Mouse (Mus musculus): Measurements from ENCODE around the gene Gcnt1. TPM values are rescaled to one million over a fixed set of nuclear protein-coding genes. Genes with fewer than 3 reads are reported as not detected.

Gene Gcnt1
- polyA plus RNA-seq, 1 experiment from 2014 or later: 5.4 TPM

DNA sequence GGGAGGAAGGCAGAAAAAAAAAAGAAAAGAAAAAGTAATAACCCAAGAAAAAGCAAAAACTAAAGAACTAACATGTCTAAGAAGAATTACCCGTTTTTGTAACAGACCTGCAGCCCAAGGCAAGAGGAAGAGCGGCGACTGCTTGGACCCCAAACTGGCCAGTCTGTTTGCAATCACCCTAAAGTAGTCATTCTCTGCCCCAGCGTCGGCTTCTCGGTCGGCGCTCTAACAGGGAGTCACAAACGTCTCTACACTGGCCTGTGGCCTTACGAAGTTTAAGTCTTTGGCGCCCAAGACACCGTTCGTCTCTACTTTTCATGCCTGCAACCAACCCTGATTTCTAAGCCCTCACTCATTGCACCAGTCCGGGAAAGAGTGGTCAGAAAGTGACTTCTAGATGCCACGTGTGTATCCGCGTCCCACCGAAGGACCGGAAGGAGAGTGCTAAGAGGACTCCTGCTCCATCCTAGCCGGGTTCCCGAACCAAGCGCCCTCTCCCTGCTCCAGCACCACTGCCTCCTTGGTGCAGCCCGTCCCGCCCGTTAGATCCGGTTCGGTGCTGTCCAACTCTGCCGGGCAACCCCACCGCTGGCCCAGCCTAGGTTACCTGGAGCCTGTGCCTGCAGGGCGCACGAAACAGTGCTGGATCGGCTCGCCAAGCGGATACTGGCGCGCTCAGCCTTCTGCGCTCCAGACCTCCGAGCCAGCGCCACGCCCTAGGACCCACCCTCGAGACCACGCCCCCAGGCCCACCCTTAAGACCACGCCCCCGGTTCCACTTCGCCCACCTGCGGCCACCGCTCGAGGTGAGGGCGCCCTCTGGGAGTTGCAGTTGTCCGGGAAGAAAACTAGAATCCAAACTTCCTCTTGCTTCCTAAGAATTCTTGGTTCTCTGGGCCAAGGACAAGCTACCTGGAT, 16.4 kb downstream of the Gcnt1 start:
- H3K4me3 ChIP-seq (ENCODE audit: low read depth, low read length): peak overlapping the region; percentile 54
- no peaks in the 10 kb centered on the region for H3K4me1 ChIP-seq (ENCODE audit: insufficient read depth)
- peak overlapping the region; percentile 87 for H3K4me2 ChIP-seq
- peak overlapping the region; percentile 18; the same call in 1 of the 2 replicates for H3K27ac ChIP-seq (ENCODE audit: low read depth)
- H3K9ac ChIP-seq: peak overlapping the region; percentile 49
- ATAC-seq (ENCODE audit: insufficient read depth): peak; percentile 93
- 2% methylated on average over 50 of the region's 50 CpGs for WGBS
- TF ChIP-seq CTCF (IDR thresholded peaks at IDR 0.05; ENCODE audit: low read depth): peak; percentile 51
- H3K9me3 ChIP-seq (ENCODE audit: low read depth, low read length): no peaks in the 10 kb centered on the region
- H3K36me3 ChIP-seq (ENCODE audit: insufficient read depth): no peaks in the 10 kb centered on the region
- DNase-seq: peak; percentile 86
- no peaks in the 10 kb centered on the region for H3K27me3 ChIP-seq (ENCODE audit: insufficient read depth, low read length)

GRCm38 (mm10) chr19:17355361-17355760, 17.3 kb downstream of the Gcnt1 start:
- no peak for TF ChIP-seq CTCF (IDR thresholded peaks at IDR 0.05; ENCODE audit: low read depth)
- no peaks in the 10 kb centered on the region for H3K27me3 ChIP-seq (ENCODE audit: insufficient read depth, low read length)
- ATAC-seq (ENCODE audit: insufficient read depth) (no peak), DNase-seq (peak; percentile 3)
- H3K9ac ChIP-seq: peak overlapping the region; percentile 49; the same call in 1 of the 2 replicates
- peak overlapping the region; percentile 87 for H3K4me2 ChIP-seq
- no peak overlapping the region for H3K27ac ChIP-seq (ENCODE audit: low read depth)
- no peaks in the 10 kb centered on the region for H3K36me3 ChIP-seq (ENCODE audit: insufficient read depth)
- H3K4me3 ChIP-seq (ENCODE audit: low read depth, low read length): peak overlapping the region; percentile 54
- WGBS: 22% methylated on average over 4 of the region's 4 CpGs
- H3K4me1 ChIP-seq (ENCODE audit: insufficient read depth): no peaks in the 10 kb centered on the region
- H3K9me3 ChIP-seq (ENCODE audit: low read depth, low read length): no peaks in the 10 kb centered on the region

GRCm38 (mm10) chr19:17354797-17355196, 17.8 kb downstream of the Gcnt1 start:
- Histone ChIP-seq H3K9ac (no peak overlapping the region), H3K4me2 (peak overlapping the region; percentile 87), H3K4me3 (ENCODE audit: low read depth, low read length) (peak overlapping the region; percentile 54), H3K27me3 (ENCODE audit: insufficient read depth, low read length) (no peaks in the 10 kb centered on the region), H3K4me1 (ENCODE audit: insufficient read depth) (no peaks in the 10 kb centered on the region), H3K9me3 (ENCODE audit: low read depth, low read length) (no peaks in the 10 kb centered on the region), H3K27ac (ENCODE audit: low read depth) (no peak overlapping the region), H3K36me3 (ENCODE audit: insufficient read depth) (no peaks in the 10 kb centered on the region)
- DNase-seq: no peak
- no peak for TF ChIP-seq CTCF (IDR thresholded peaks at IDR 0.05; ENCODE audit: low read depth)
- 38% methylated on average over 4 of the region's 4 CpGs for WGBS
- no peak for ATAC-seq (ENCODE audit: insufficient read depth)

GRCm38 (mm10) chr19:17354362-17354761, 18.3 kb downstream of the Gcnt1 start:
- Histone ChIP-seq H3K9me3 (ENCODE audit: low read depth, low read length) (no peaks in the 10 kb centered on the region), H3K27me3 (ENCODE audit: insufficient read depth, low read length) (no peaks in the 10 kb centered on the region), H3K4me1 (ENCODE audit: insufficient read depth) (no peaks in the 10 kb centered on the region), H3K9ac (no peak overlapping the region), H3K27ac (ENCODE audit: low read depth) (no peak overlapping the region), H3K4me3 (ENCODE audit: low read depth, low read length) (peak overlapping the region; percentile 54), H3K4me2 (peak overlapping the region; percentile 87), H3K36me3 (ENCODE audit: insufficient read depth) (no peaks in the 10 kb centered on the region)
- no peak for DNase-seq
- no peak for TF ChIP-seq CTCF (IDR thresholded peaks at IDR 0.05; ENCODE audit: low read depth)
- ATAC-seq (ENCODE audit: insufficient read depth): no peak; the same call in 1 of the 2 replicates
- WGBS: 63% methylated on average over 4 of the region's 4 CpGs

GRCm38 (mm10) chr19:17353727-17354126, 18.9 kb downstream of the Gcnt1 start:
- Histone ChIP-seq H3K27me3 (ENCODE audit: insufficient read depth, low read length) (no peaks in the 10 kb centered on the region), H3K9ac (no peak overlapping the region), H3K27ac (ENCODE audit: low read depth) (no peak overlapping the region), H3K36me3 (ENCODE audit: insufficient read depth) (no peaks in the 10 kb centered on the region), H3K9me3 (ENCODE audit: low read depth, low read length) (no peaks in the 10 kb centered on the region), H3K4me3 (ENCODE audit: low read depth, low read length) (no peak overlapping the region), H3K4me1 (ENCODE audit: insufficient read depth) (no peaks in the 10 kb centered on the region), H3K4me2 (no peak overlapping the region)
- TF ChIP-seq CTCF (IDR thresholded peaks at IDR 0.05; ENCODE audit: low read depth): no peak
- no peak for DNase-seq
- ATAC-seq (ENCODE audit: insufficient read depth): no peak
- WGBS: 85% methylated on average over 8 of the region's 8 CpGs

DNA sequence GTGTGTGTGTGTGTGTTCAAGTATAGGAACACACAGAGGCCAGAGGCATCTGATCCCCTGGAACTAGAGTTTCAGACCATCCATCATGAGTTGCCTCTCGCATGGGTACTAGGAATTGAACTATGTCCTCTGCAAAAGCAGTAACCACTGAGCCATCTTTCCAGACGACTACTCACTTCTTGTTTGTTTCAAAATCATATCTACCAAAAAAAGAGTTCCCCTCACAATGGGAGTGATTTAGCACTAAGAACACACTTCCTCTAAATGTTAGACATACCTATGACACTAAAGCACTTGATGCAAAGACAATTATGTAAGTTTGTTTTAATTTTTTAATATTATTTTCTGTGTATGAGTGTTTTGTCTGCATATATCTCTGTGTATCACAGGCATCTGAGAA, 24.8 kb downstream of the Gcnt1 start:
- Histone ChIP-seq H3K9me3 (ENCODE audit: low read depth, low read length) (no peaks in the 10 kb centered on the region), H3K4me2 (no peak overlapping the region), H3K9ac (no peak overlapping the region), H3K4me3 (ENCODE audit: low read depth, low read length) (no peak overlapping the region), H3K36me3 (ENCODE audit: insufficient read depth) (no peaks in the 10 kb centered on the region), H3K4me1 (ENCODE audit: insufficient read depth) (no peaks in the 10 kb centered on the region), H3K27me3 (ENCODE audit: insufficient read depth, low read length) (no peaks in the 10 kb centered on the region), H3K27ac (ENCODE audit: low read depth) (no peak overlapping the region)
- ATAC-seq (ENCODE audit: insufficient read depth) (no peak), DNase-seq (no peak)
- 79% methylated on average over 2 of the region's 2 CpGs for WGBS
- no peak for TF ChIP-seq CTCF (IDR thresholded peaks at IDR 0.05; ENCODE audit: low read depth)

GRCm38 (mm10) chr19:17346716-17347474, 25.7 kb downstream of the Gcnt1 start:
- WGBS: 97% methylated on average over 3 of the region's 3 CpGs
- no peak overlapping the region for H3K4me2 ChIP-seq
- no peak for DNase-seq

More at GRCm38 (mm10) chr19:17346716-17347474, 25.7 kb downstream of the Gcnt1 start:
- no peak for ATAC-seq (ENCODE audit: insufficient read depth)
- H3K9ac ChIP-seq: no peak overlapping the region
- no peaks in the 10 kb centered on the region for H3K4me1 ChIP-seq (ENCODE audit: insufficient read depth)
- TF ChIP-seq CTCF (IDR thresholded peaks at IDR 0.05; ENCODE audit: low read depth): no peak
- H3K36me3 ChIP-seq (ENCODE audit: insufficient read depth): no peaks in the 10 kb centered on the region
- H3K4me3 ChIP-seq (ENCODE audit: low read depth, low read length): no peak overlapping the region
- H3K27me3 ChIP-seq (ENCODE audit: insufficient read depth, low read length): no peaks in the 10 kb centered on the region
- no peak overlapping the region for H3K27ac ChIP-seq (ENCODE audit: low read depth)
- H3K9me3 ChIP-seq (ENCODE audit: low read depth, low read length): no peaks in the 10 kb centered on the region

All from lung, embryonic 14.5 days (tissue).